Mouse (Mus musculus) CH12.LX (cell line): Measurements from ENCODE around the gene Stra6l. TPM values are rescaled to one million over a fixed set of nuclear protein-coding genes. Genes with fewer than 3 reads are reported as not detected.

Experiments used
- DNase-seq: peaks from one replicate; pipeline ENCODE4 v3.0.0-alpha.2; 2013; ENCODE audit errors: extremely low read depth
- H3K27ac ChIP-seq: 2 replicates; pipeline ENCODE4 v1.5.1; 2012; ENCODE audit warnings: low read depth, mild to moderate bottlenecking, control low read depth, moderate library complexity; ENCODE audit not compliant: insufficient read depth
- H3K27me3 ChIP-seq: replicated peaks from 2 replicates; pipeline ENCODE3; 2012; ENCODE audit warnings: inconsistent platforms
- H3K36me3 ChIP-seq, 2 experiments: replicated peaks in 1 of 2; 2 replicates each; pipeline versions ENCODE3 to v1.6.1; 2012; ENCODE audit warnings: inconsistent platforms in 1 of 2, low read length in 1 of 2, mild to moderate bottlenecking in 1 of 2, mixed read lengths in 1 of 2, moderate library complexity in 1 of 2; ENCODE audit not compliant: control insufficient read depth in 1 of 2, insufficient read depth in 1 of 2
- H3K4me1 ChIP-seq, 2 experiments: 2 replicates each; pipeline ENCODE4 v1.6.1; 2012; ENCODE audit warnings: inconsistent platforms in 1 of 2, moderate library complexity in 1 of 2; ENCODE audit not compliant: insufficient read depth in 2 of 2, control insufficient read depth in 1 of 2
- H3K4me2 ChIP-seq: 2 replicates; pipeline ENCODE4 v1.6.1; 2012; ENCODE audit warnings: low read depth, mild to moderate bottlenecking, control low read depth; ENCODE audit not compliant: poor library complexity, insufficient read depth, severe bottlenecking
- H3K4me3 ChIP-seq, 3 experiments: fragments of 150-350 bp in 1 of 3; sonication (generic) in 1 of 3; replicated peaks in 1 of 3; 2 replicates each; pipeline versions ENCODE3 to v1.5.1; 2011 to 2012; ENCODE audit warnings: low read depth in 2 of 3, low read length in 2 of 3, mild to moderate bottlenecking in 2 of 3, moderate library complexity in 2 of 3, control low read depth in 1 of 3, improper control_type of control experiment in 1 of 3, inconsistent platforms in 1 of 3, mixed read lengths in 1 of 3; ENCODE audit not compliant: poor library complexity in 1 of 3
- H3K79me2 ChIP-seq: replicated peaks from 2 replicates; pipeline ENCODE4 v1.6.1; 2012; ENCODE audit warnings: mild to moderate bottlenecking, moderate library complexity; ENCODE audit not compliant: control insufficient read depth, poor library complexity, insufficient read depth, severe bottlenecking; ENCODE audit errors: extremely low read depth
- H3K9ac ChIP-seq: 2 replicates; pipeline ENCODE4 v1.6.1; 2012; ENCODE audit warnings: low read depth, mild to moderate bottlenecking, control low read depth, moderate library complexity; ENCODE audit not compliant: insufficient read depth
- H3K9me3 ChIP-seq: replicated peaks from 2 replicates; pipeline ENCODE3; 2012; ENCODE audit warnings: low read length, inconsistent platforms, mixed read lengths
- BHLHE40 ChIP-seq: IDR thresholded peaks from 2 replicates; pipeline ENCODE4 v1.6.1; 2011; ENCODE audit warnings: mild to moderate bottlenecking, low read depth, low read length, improper control_type of control experiment
- CHD2 ChIP-seq: IDR thresholded peaks from 2 replicates; pipeline ENCODE4 v1.6.1; 2011; ENCODE audit warnings: low read length, improper control_type of control experiment
- CTCF ChIP-seq, 2 experiments: IDR thresholded peaks in 1 of 2; conservative IDR thresholded peaks in 1 of 2; 2 replicates each; pipeline ENCODE4 v1.5.1; 2011 to 2012; ENCODE audit warnings: low read depth in 2 of 2, low read length in 2 of 2, improper control_type of control experiment in 1 of 2, inconsistent platforms in 1 of 2, mild to moderate bottlenecking in 1 of 2, moderate library complexity in 1 of 2
- ELF1 ChIP-seq: IDR thresholded peaks from 2 replicates; pipeline ENCODE4 v1.6.1; 2014; ENCODE audit warnings: low read depth, mild to moderate bottlenecking, inconsistent platforms, low read length, improper control_type of control experiment
- GABPA ChIP-seq: IDR thresholded peaks from 2 replicates; pipeline ENCODE4 v1.6.1; 2012; ENCODE audit warnings: low read depth, low read length, improper control_type of control experiment, inconsistent platforms; ENCODE audit not compliant: insufficient replicate concordance
- HCFC1 ChIP-seq: IDR thresholded peaks from 2 replicates; pipeline ENCODE4 v1.6.1; 2012; ENCODE audit warnings: low read depth, mild to moderate bottlenecking, inconsistent platforms, low read length, improper control_type of control experiment
- JUN ChIP-seq: IDR thresholded peaks from 2 replicates; pipeline ENCODE4 v1.6.1; 2011; ENCODE audit warnings: low read depth, mild to moderate bottlenecking, low read length, improper control_type of control experiment, moderate library complexity; ENCODE audit not compliant: insufficient read depth
- MAFK ChIP-seq: IDR thresholded peaks from 2 replicates; pipeline ENCODE4 v1.6.1; 2011; ENCODE audit warnings: low read length, improper control_type of control experiment; ENCODE audit not compliant: insufficient replicate concordance
- MEF2A ChIP-seq: IDR thresholded peaks from 2 replicates; pipeline ENCODE4 v1.6.1; 2014; ENCODE audit warnings: low read depth, mild to moderate bottlenecking, inconsistent platforms, low read length, improper control_type of control experiment, borderline replicate concordance
- NRF1 ChIP-seq: IDR thresholded peaks from 2 replicates; pipeline ENCODE4 v1.6.1; 2014; ENCODE audit warnings: low read depth, mild to moderate bottlenecking, inconsistent platforms, low read length, improper control_type of control experiment, moderate library complexity
- PAX5 ChIP-seq: IDR thresholded peaks from 2 replicates; pipeline ENCODE4 v1.6.1; 2012; ENCODE audit warnings: low read length, inconsistent platforms, mixed read lengths
- POLR2A ChIP-seq: IDR thresholded peaks from 2 replicates; pipeline ENCODE4 v1.6.1; 2011; ENCODE audit warnings: low read depth, mild to moderate bottlenecking, improper control_type of control experiment, low read length
- POLR2AphosphoS2 ChIP-seq: IDR thresholded peaks from 2 replicates; pipeline ENCODE4 v1.6.1; 2011; ENCODE audit warnings: low read depth, low read length, improper control_type of control experiment
- RCOR1 ChIP-seq: conservative IDR thresholded peaks from 2 replicates; pipeline ENCODE4 v1.6.1; 2012; ENCODE audit warnings: low read depth, mild to moderate bottlenecking, inconsistent platforms, low read length, improper control_type of control experiment
- TBP ChIP-seq: conservative IDR thresholded peaks from 2 replicates; pipeline ENCODE4 v1.6.1; 2011; ENCODE audit warnings: low read depth, low read length, improper control_type of control experiment
- UBTF ChIP-seq: IDR thresholded peaks from 2 replicates; pipeline ENCODE4 v1.6.1; 2012; ENCODE audit warnings: low read depth, mild to moderate bottlenecking, inconsistent platforms, low read length, improper control_type of control experiment, moderate library complexity
- USF2 ChIP-seq: conservative IDR thresholded peaks from 2 replicates; pipeline ENCODE4 v1.6.1; 2011; ENCODE audit warnings: low read depth, low read length, improper control_type of control experiment
- ZNF384 ChIP-seq: IDR thresholded peaks from 2 replicates; pipeline ENCODE4 v1.6.1; 2012; ENCODE audit warnings: low read depth, low read length, improper control_type of control experiment, inconsistent platforms
- dilution Hi-C: fragments of 300-500 bp; cut with MboI; formaldehyde crosslinking; loops from 2 replicates; pipeline ENCODE4 v1.14.3; 2020; ENCODE audit warnings: low sequenced_read_pairs; ENCODE audit not compliant: extremely low pct_unique_long_range_greater_than_20kb, extremely low pct_ligation_motif_present
- in situ Hi-C: fragments of 300-500 bp; cut with MboI; formaldehyde crosslinking; loops from 3 replicates; pipeline ENCODE4 v1.14.3; 2019; ENCODE audit warnings: low sequenced_read_pairs, low pct_ligation_motif_present, low pct_unique_long_range_greater_than_20kb, mixed read lengths
- polyA plus RNA-seq: library from polyadenylated mRNA; unstranded; fragments of >175 nt; gene quantifications from 2 replicates; pipeline ENCODE4 v1.2.1, GENCODE M21; 2012; ENCODE audit warnings: low read depth; ENCODE audit not compliant: insufficient read length
- total RNA-seq, 2 experiments: library from RNA; depleted of rRNA; stranded (reverse); fragments of 300-350 nt in 1 of 2; fragments of >200 nt in 1 of 2; gene quantifications; 2 replicates each; pipeline ENCODE4 v1.2.3; 2012 to 2014

Stra6l gene
- total and polyA plus RNA-seq, 3 experiments: 0.13 TPM; not detected in 2

- TF ChIP-seq BHLHE40 (no peak), POLR2A (no peak), ZNF384 (no peak)
- TF ChIP-seq, all 38 proteins: peak for 0
- dilution Hi-C loops: no loop called here
- Histone ChIP-seq H3K27ac (no peak overlapping the region), H3K9ac (no peak overlapping the region), H3K4me1 (no peaks in the 10 kb centered on the region), H3K36me3 (no peaks in the 10 kb centered on the region), H3K79me2 (no peaks in the 10 kb centered on the region), H3K4me3 (no peak overlapping the region), H3K9me3 (peaks cover 10% of the 10 kb centered on the region), H3K4me2 (no peak overlapping the region), H3K27me3 (peaks cover 19% of the 10 kb centered on the region)
- in situ Hi-C loops: no loop called here
- DNase-seq: no peak
These were observed 12.7 kb downstream of the Stra6l start for GRCm38 (mm10) chr4:45861160-45861559.

GRCm38 (mm10) chr4:45867416-45867815 lies 19.0 kb downstream of the Stra6l start:
- DNase-seq: no peak
- H3K4me2 ChIP-seq: no peak overlapping the region
- no peak overlapping the region for H3K4me3 ChIP-seq
- no peaks in the 10 kb centered on the region for H3K9me3 ChIP-seq
- no peak overlapping the region for H3K27ac ChIP-seq
- no peaks in the 10 kb centered on the region for H3K36me3 ChIP-seq
- no peak overlapping the region for H3K9ac ChIP-seq
- no peaks in the 10 kb centered on the region for H3K79me2 ChIP-seq
- in situ Hi-C loops: no loop called here
- H3K4me1 ChIP-seq: no peaks in the 10 kb centered on the region
- dilution Hi-C loops: no loop called here
- H3K27me3 ChIP-seq: peaks cover 2% of the 10 kb centered on the region
- TF ChIP-seq MEF2A: no peak
- no peak for TF ChIP-seq CHD2
- no peak for TF ChIP-seq CTCF (conservative IDR thresholded peaks at IDR 0.05 in 1 of 2, IDR thresholded peaks at IDR 0.05 in 1 of 2; ENCODE audit: low read depth in 2 of 2, low read length in 2 of 2)
- TF ChIP-seq USF2: no peak
- no peak for TF ChIP-seq RCOR1
- TF ChIP-seq JUN: no peak
- no peak for TF ChIP-seq ZNF384
- TF ChIP-seq POLR2AphosphoS2: no peak
- TF ChIP-seq HCFC1: no peak
- TF ChIP-seq POLR2A: no peak
- TF ChIP-seq GABPA: no peak
- TF ChIP-seq MAFK: no peak
- no peak for TF ChIP-seq UBTF
- no peak for TF ChIP-seq TBP
- TF ChIP-seq NRF1: no peak
- no peak for TF ChIP-seq PAX5
- TF ChIP-seq ELF1: no peak
